In genomic region chr2:49755054-49755453, GRCm38 (mm10) we compare ENCODE assay signal across 9 mouse cellular contexts. TPM values are rescaled to one million over a fixed set of nuclear protein-coding genes. Genes with fewer than 3 reads are reported as not detected.
DNase-seq lines count a peak whose midpoint lies in the region; ATAC-seq and TF ChIP-seq lines count a peak whose summit lies in the region.
"Had no signal": no experiment of that assay in that cellular context is flagged by ENCODE, and none has a peak within 500 bp of the region (broad histone marks: within the 10 kb centered on the region; RNA-seq: fewer than 3 reads in every experiment).

No protein-coding gene starts in this region.

- no peak overlapping the region for H3K4me2 ChIP-seq in hindbrain, postnatal 0 days (ENCODE audit: low read depth, low read length)
- H3K4me2 ChIP-seq: lung, embryonic 14.5 days had no signal

- H3K27me3 ChIP-seq in hindbrain, postnatal 0 days (ENCODE audit: insufficient read depth, low read length), result no peaks in the 10 kb centered on the region

- TF ChIP-seq CTCF in hindbrain, postnatal 0 days (IDR thresholded peaks at IDR 0.05; ENCODE audit: low read depth), result no peak

- no peak overlapping the region for H3K9ac ChIP-seq in hindbrain, postnatal 0 days (replicated peaks; ENCODE audit: low read length)
- H3K9ac ChIP-seq: lung, embryonic 14.5 days had no signal

- H3K27ac ChIP-seq in hindbrain, postnatal 0 days, result no peak overlapping the region

- peaks cover 37% of the 10 kb centered on the region for H3K36me3 ChIP-seq in hindbrain, postnatal 0 days (ENCODE audit: insufficient read depth, low read length)

- ATAC-seq in hindbrain, postnatal 0 days, result 0 out of 2 replicates have a peak, but pooled peaks have one; percentile 54

- H3K4me1 ChIP-seq in hindbrain, postnatal 0 days (ENCODE audit: insufficient read depth, low read length), result no peaks in the 10 kb centered on the region

- no peak overlapping the region for H3K4me3 ChIP-seq in hindbrain, postnatal 0 days (ENCODE audit: low read length)

- 63% methylated on average over 2 of the region's 2 CpGs for whole genome bisulfite sequencing in hindbrain, postnatal 0 days

- DNase-seq in adrenal gland, postnatal 14 days, result peak; percentile 41
- DNase-seq in adrenal gland, postnatal 10 days, result no peak
- DNase-seq in ovary, postnatal 36 days (ENCODE audit: low spot score), result peak; percentile 27
- DNase-seq in ovary, postnatal 10 days (ENCODE audit: low spot score), result no peak
- peak; percentile 50 for DNase-seq in hindbrain, postnatal 0 days (ENCODE audit: low spot score)
- DNase-seq in thymus, postnatal 14 days, result peak; percentile 53
- DNase-seq in heart, adult 11 months, result no peak
- DNase-seq in gastrocnemius, postnatal 10 days, result no peak
- DNase-seq: lung, embryonic 14.5 days had no signal

- H3K9me3 ChIP-seq in hindbrain, postnatal 0 days (ENCODE audit: low read length), result no peaks in the 10 kb centered on the region

RNA-seq across cellular contexts. Expression of gene Lypd6b, which starts 32.4 kb away (rescaled TPM):
- 0.15 TPM in 1 of 2 replicates, not detected in the other for total RNA-seq in adrenal gland, postnatal 14 days (2021)
- total RNA-seq in adrenal gland, postnatal 10 days (2021), result under 1 TPM in 1 of 2 experiments, not detected in 1; 0.24 TPM
- total RNA-seq in hindbrain, postnatal 0 days (2014; rRNA removed), result 13.9 and 16.2 TPM in 2 replicates
- polyA plus RNA-seq in hindbrain, postnatal 0 days (2015; fragmentation: Nextera tagmentation; extraction: Ambion mirVana), result 17.4 and 21.8 TPM in 2 replicates
- under 1 TPM in 1 of 2 experiments, not detected in 1; 0.14 TPM for total RNA-seq in gastrocnemius, postnatal 10 days (2021)

Comparison
In these comparisons a context has a peak if more than half of its experiments do, and no peak if none do; other contexts are left out.
1. DNase-seq: peak in adrenal gland, postnatal 14 days (single experiment), ovary, postnatal 36 days (single experiment), hindbrain, postnatal 0 days (single experiment) and thymus, postnatal 14 days (single experiment); none in adrenal gland, postnatal 10 days (single experiment), ovary, postnatal 10 days (single experiment), heart, adult 11 months (single experiment) and gastrocnemius, postnatal 10 days (single experiment).
2. RNA of gene Lypd6b, which starts 32.4 kb away (total RNA-seq): 13.9 to 16.2 TPM in hindbrain, postnatal 0 days; 0.24 TPM in adrenal gland, postnatal 10 days, 0.15 TPM in adrenal gland, postnatal 14 days and 0.14 TPM in gastrocnemius, postnatal 10 days; every median in the first group is over 10 times any median in the second.